Comparison of ENCODE assay signal across 8 mouse cellular contexts in the genomic region with DNA sequence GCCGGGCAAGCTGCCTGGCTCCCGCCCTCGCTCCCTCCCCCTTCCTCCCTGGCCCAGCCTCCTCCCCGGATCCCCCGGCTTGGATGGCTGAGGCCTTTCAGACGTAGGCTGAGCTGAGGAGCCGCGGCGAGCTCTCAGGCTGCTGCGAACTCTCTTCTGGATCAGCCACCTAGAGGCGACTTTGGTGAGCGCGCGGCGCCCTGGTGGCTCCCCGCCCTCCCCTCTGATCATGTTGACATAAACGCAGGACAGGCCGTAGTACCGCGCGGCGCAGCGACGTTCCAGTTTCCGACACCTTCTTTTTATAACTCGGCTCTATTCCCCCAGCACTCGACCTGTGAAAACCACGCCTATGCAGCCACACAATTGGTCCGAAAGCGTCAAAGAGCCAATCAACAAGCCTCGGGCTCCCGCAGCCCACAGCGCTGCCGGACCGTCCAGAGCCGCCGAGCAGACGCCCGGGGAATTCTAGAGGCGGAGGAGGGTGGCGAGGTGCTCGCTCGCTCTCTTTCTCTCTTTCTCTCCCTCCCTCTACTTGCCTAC. TPM values are rescaled to one million over a fixed set of nuclear protein-coding genes. Genes with fewer than 3 reads are reported as not detected.
DNase-seq lines count a peak whose midpoint lies in the region; ATAC-seq and TF ChIP-seq lines count a peak whose summit lies in the region.

Tbx3 (plus strand) TSS at position 104 of the 543 bp plus-strand sequence.

- H3K4me3 ChIP-seq in forebrain, embryonic 13.5 days, result peak within 1 kb of the TSS; percentile 33
- peak within 1 kb of the TSS; percentile 63 for H3K4me3 ChIP-seq in heart, embryonic 16.5 days (ENCODE audit: low read length)
- peak within 1 kb of the TSS; percentile 55 for H3K4me3 ChIP-seq in liver, embryonic 13.5 days (replicated peaks)
- H3K4me3 ChIP-seq in neural tube, embryonic 13.5 days, result peak within 1 kb of the TSS; percentile 34

- peak; percentile 97 for ATAC-seq in forebrain, embryonic 13.5 days
- peak; percentile 93 for ATAC-seq in heart, embryonic 16.5 days (replicated peaks; ENCODE audit: extremely low read depth, insufficient read depth, low FRiP score)
- peak; percentile 83 for ATAC-seq in liver, embryonic 13.5 days (ENCODE audit: low read depth)
- ATAC-seq in neural tube, embryonic 13.5 days (ENCODE audit: low read depth), result peak; percentile 96

- H3K4me1 ChIP-seq in forebrain, embryonic 13.5 days, result peaks cover 16% of the 10 kb centered on the region
- peaks cover 15% of the 10 kb centered on the region for H3K4me1 ChIP-seq in heart, embryonic 16.5 days (ENCODE audit: control insufficient read depth, insufficient read depth, low read length)
- peaks cover 2% of the 10 kb centered on the region; the same call in 1 of the 2 replicates for H3K4me1 ChIP-seq in liver, embryonic 13.5 days (replicated peaks)
- H3K4me1 ChIP-seq in neural tube, embryonic 13.5 days (replicated peaks), result peaks cover 16% of the 10 kb centered on the region

- no peak within 1 kb of the TSS for H3K27ac ChIP-seq in forebrain, embryonic 13.5 days
- H3K27ac ChIP-seq in heart, embryonic 16.5 days (ENCODE audit: low read length), result peak within 1 kb of the TSS; percentile 84
- H3K27ac ChIP-seq in liver, embryonic 13.5 days, result peak within 1 kb of the TSS; percentile 79
- H3K27ac ChIP-seq in neural tube, embryonic 13.5 days (replicated peaks), result peak within 1 kb of the TSS; percentile 43; the same call in 1 of the 2 replicates

- peak; percentile 55 for TF ChIP-seq CTCF in brain, embryonic 14.5 days (IDR thresholded peaks at IDR 0.05; ENCODE audit: borderline replicate concordance, extremely low read depth, insufficient read depth, insufficient read length)

- H3K9me3 ChIP-seq in forebrain, embryonic 13.5 days (replicated peaks), result no peaks in the 10 kb centered on the region
- H3K9me3 ChIP-seq in heart, embryonic 16.5 days (replicated peaks; ENCODE audit: control insufficient read depth, low read length), result no peaks in the 10 kb centered on the region
- no peaks in the 10 kb centered on the region for H3K9me3 ChIP-seq in liver, embryonic 13.5 days (replicated peaks)
- no peaks in the 10 kb centered on the region for H3K9me3 ChIP-seq in neural tube, embryonic 13.5 days

- no peaks in the 10 kb centered on the region for H3K36me3 ChIP-seq in forebrain, embryonic 13.5 days (ENCODE audit: poor library complexity, severe bottlenecking)
- H3K36me3 ChIP-seq in heart, embryonic 16.5 days (ENCODE audit: control insufficient read depth, insufficient read depth), result peaks cover 2% of the 10 kb centered on the region; the same call in 1 of the 2 replicates
- no peaks in the 10 kb centered on the region for H3K36me3 ChIP-seq in liver, embryonic 13.5 days
- H3K36me3 ChIP-seq in neural tube, embryonic 13.5 days, result no peaks in the 10 kb centered on the region

- peak within 1 kb of the TSS; percentile 62 for H3K4me2 ChIP-seq in forebrain, embryonic 13.5 days
- peak within 1 kb of the TSS; percentile 94 for H3K4me2 ChIP-seq in heart, embryonic 16.5 days (ENCODE audit: low read depth, low read length)
- H3K4me2 ChIP-seq in liver, embryonic 13.5 days, result peak within 1 kb of the TSS; percentile 60
- H3K4me2 ChIP-seq in neural tube, embryonic 13.5 days, result peak within 1 kb of the TSS; percentile 56

- TF ChIP-seq POLR2A in brain, embryonic 14.5 days (IDR thresholded peaks at IDR 0.05; ENCODE audit: borderline replicate concordance, extremely low read depth, insufficient read depth, insufficient read length, poor library complexity, severe bottlenecking), result no peak

- under 1% methylated on average over 37 of the region's 43 CpGs for WGBS in forebrain, embryonic 13.5 days
- WGBS in heart, embryonic 16.5 days, result under 1% methylated on average over 39 of the region's 43 CpGs
- WGBS in liver, embryonic 13.5 days (ENCODE audit: insufficient replicate concordance), result under 1% methylated on average over 42 of the region's 43 CpGs
- under 1% methylated on average over 43 of the region's 43 CpGs for WGBS in neural tube, embryonic 13.5 days

- DNase-seq in 3T3-L1 (ENCODE audit: low read depth, low spot score), result peak; percentile 99
- DNase-seq in brain, embryonic 14.5 days (ENCODE audit: low read depth), result peak; percentile 96
- peak; percentile 93 for DNase-seq in kidney, postnatal 14 days
- DNase-seq in liver, embryonic 13.5 days, result peak; percentile 36
- peak; percentile 29 for DNase-seq in thymus, postnatal 0 days (ENCODE audit: low spot score)

- peaks cover 99% of the 10 kb centered on the region for H3K27me3 ChIP-seq in forebrain, embryonic 13.5 days
- H3K27me3 ChIP-seq in heart, embryonic 16.5 days (ENCODE audit: control insufficient read depth, insufficient read depth, low read length), result peaks cover 72% of the 10 kb centered on the region
- peaks cover 100% of the 10 kb centered on the region for H3K27me3 ChIP-seq in liver, embryonic 13.5 days
- H3K27me3 ChIP-seq in neural tube, embryonic 13.5 days, result peaks cover 99% of the 10 kb centered on the region

- peak within 1 kb of the TSS; percentile 40 for H3K9ac ChIP-seq in forebrain, embryonic 13.5 days
- peak within 1 kb of the TSS; percentile 72 for H3K9ac ChIP-seq in heart, embryonic 16.5 days (ENCODE audit: low read length)
- peak within 1 kb of the TSS; percentile 66 for H3K9ac ChIP-seq in liver, embryonic 13.5 days
- peak within 1 kb of the TSS; percentile 45 for H3K9ac ChIP-seq in neural tube, embryonic 13.5 days

RNA-seq across cellular contexts. Expression of gene Tbx3, which starts in this region (rescaled TPM):
- 1.0 and 3.0 TPM in 2 replicates for polyA plus RNA-seq in brain, embryonic 14.5 days (2012; rRNA removed)
- polyA plus RNA-seq in forebrain, embryonic 13.5 days (2015; fragmentation: Nextera tagmentation; extraction: Ambion mirVana), result 1.4 and 1.7 TPM in 2 replicates
- polyA plus RNA-seq in heart, embryonic 16.5 days (2015; fragmentation: Nextera tagmentation; extraction: Ambion mirVana), result 7.4 and 10.6 TPM in 2 replicates
- polyA plus RNA-seq in liver, embryonic 13.5 days (2015; fragmentation: Nextera tagmentation; extraction: Ambion mirVana), result 4.1 and 6.1 TPM in 2 replicates
- 10.5 and 11.7 TPM in 2 replicates for polyA plus RNA-seq in neural tube, embryonic 13.5 days (2015; fragmentation: Nextera tagmentation; extraction: Ambion mirVana)
- 1.3 and 1.4 TPM in 2 replicates for polyA plus RNA-seq in thymus, postnatal 0 days (2015; fragmentation: Nextera tagmentation; extraction: Ambion mirVana)

Comparison
In these comparisons a context has a peak if more than half of its experiments do, and no peak if none do; other contexts are left out.
1. DNase-seq: peak in every context shown above with its lines; median percentile 99 in 3T3-L1; 96 in brain, embryonic 14.5 days; 93 in kidney, postnatal 14 days; 36 in liver, embryonic 13.5 days; 29 in thymus, postnatal 0 days.